Mouse (Mus musculus): ENCODE measurements around the gene Tm4sf5.
"Not testable (repeated sequence)": the region's sequence is repeated elsewhere in the genome, so short reads cannot be mapped to it uniquely, and the experiment has no call there.

DNA sequence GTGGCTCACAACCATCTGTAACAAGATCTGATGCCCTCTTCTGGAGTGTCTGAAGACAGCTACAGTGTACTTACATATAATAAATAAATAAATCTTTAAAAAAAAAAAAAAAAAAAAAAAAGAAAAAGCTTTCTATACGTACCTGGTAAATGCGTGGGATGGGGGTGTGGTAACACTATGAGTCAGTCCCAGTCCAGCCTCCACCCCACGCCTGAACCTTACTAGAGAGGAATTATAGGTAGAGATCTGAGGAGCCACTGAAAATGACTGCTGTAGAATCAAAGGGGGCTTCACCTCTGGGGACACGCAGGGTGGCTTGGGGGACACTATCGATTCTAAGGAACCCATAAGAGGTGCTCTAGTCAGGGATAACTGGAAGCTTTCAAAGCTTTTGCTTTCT lies 31.8 kb upstream of the Tm4sf5 start:
- TF ChIP-seq CTCF, EP300 (IDR thresholded peaks at IDR 0.05; ENCODE audit: low read depth): not testable (repeated sequence)

Measured in liver, embryonic 14.5 days (tissue).